Mouse (Mus musculus): ENCODE results near the gene Ror2. TPM values are rescaled to one million over a fixed set of nuclear protein-coding genes. Genes with fewer than 3 reads are reported as not detected.

Gene Ror2
- polyA plus RNA-seq, 1 experiment from 2014 or later: 21.7 TPM

- ATAC-seq (ENCODE audit: insufficient number of reproducible peaks, low FRiP score, low TSS enrichment, low read depth): no peak
- Histone ChIP-seq H3K4me3 (no peak overlapping the region), H3K4me1 (peaks cover 18% of the 10 kb centered on the region), H3K27me3 (no peaks in the 10 kb centered on the region), H3K4me2 (no peak overlapping the region), H3K27ac (no peak overlapping the region), H3K36me3 (no peaks in the 10 kb centered on the region), H3K9ac (no peak overlapping the region), H3K9me3 (no peaks in the 10 kb centered on the region)
- WGBS: 61% methylated on average over 3 of the region's 3 CpGs
Observed at GRCm38 (mm10) chr13:53145511-53145910, 140.4 kb downstream of the Ror2 start.

- H3K36me3 ChIP-seq: peaks cover 4% of the 10 kb centered on the region; the same call in 1 of the 2 replicates
- no peak overlapping the region for H3K9ac ChIP-seq
- H3K4me1 ChIP-seq: peaks cover 18% of the 10 kb centered on the region
- H3K27ac ChIP-seq: no peak overlapping the region
- WGBS: 25% methylated on average over 5 of the region's 5 CpGs
- H3K27me3 ChIP-seq: no peaks in the 10 kb centered on the region
- no peak for ATAC-seq (ENCODE audit: insufficient number of reproducible peaks, low FRiP score, low TSS enrichment, low read depth)
- H3K9me3 ChIP-seq: no peaks in the 10 kb centered on the region
- H3K4me2 ChIP-seq: no peak overlapping the region
- H3K4me3 ChIP-seq: no peak overlapping the region
Observed at GRCm38 (mm10) chr13:53143076-53143475, 142.8 kb downstream of the Ror2 start.

- Histone ChIP-seq H3K27ac (no peak overlapping the region), H3K4me3 (no peak overlapping the region), H3K9me3 (no peaks in the 10 kb centered on the region), H3K27me3 (no peaks in the 10 kb centered on the region), H3K4me2 (no peak overlapping the region), H3K9ac (no peak overlapping the region), H3K4me1 (peaks cover 18% of the 10 kb centered on the region), H3K36me3 (peaks cover 4% of the 10 kb centered on the region; the same call in 1 of the 2 replicates)
- 35% methylated on average over 10 of the region's 10 CpGs for WGBS
- ATAC-seq (ENCODE audit: insufficient number of reproducible peaks, low FRiP score, low TSS enrichment, low read depth): no peak
Observed at GRCm38 (mm10) chr13:53142268-53142667, 143.7 kb downstream of the Ror2 start.

GRCm38 (mm10) chr13:53140298-53140697 lies 145.6 kb downstream of the Ror2 start:
- Histone ChIP-seq H3K9me3 (no peaks in the 10 kb centered on the region), H3K4me3 (no peak overlapping the region), H3K4me2 (no peak overlapping the region), H3K36me3 (peaks cover 4% of the 10 kb centered on the region; the same call in 1 of the 2 replicates), H3K4me1 (peaks cover 18% of the 10 kb centered on the region), H3K27me3 (no peaks in the 10 kb centered on the region), H3K9ac (no peak overlapping the region), H3K27ac (no peak overlapping the region)
- WGBS: 87% methylated on average over 2 of the region's 2 CpGs
- no peak for ATAC-seq (ENCODE audit: insufficient number of reproducible peaks, low FRiP score, low TSS enrichment, low read depth)

GRCm38 (mm10) chr13:53130567-53130966 lies 155.4 kb downstream of the Ror2 start:
- Histone ChIP-seq H3K4me1 (peaks cover 20% of the 10 kb centered on the region), H3K27ac (peak overlapping the region; percentile 47; the same call in 1 of the 2 replicates), H3K4me2 (no peak overlapping the region), H3K36me3 (peaks cover 4% of the 10 kb centered on the region), H3K9ac (no peak overlapping the region), H3K9me3 (no peaks in the 10 kb centered on the region), H3K27me3 (no peaks in the 10 kb centered on the region), H3K4me3 (no peak overlapping the region)
- ATAC-seq (ENCODE audit: insufficient number of reproducible peaks, low FRiP score, low TSS enrichment, low read depth): peak; percentile 54; the same call in 1 of the 2 replicates
- 24% methylated on average over 13 of the region's 13 CpGs for WGBS

- no peaks in the 10 kb centered on the region for H3K9me3 ChIP-seq
- H3K9ac ChIP-seq: no peak overlapping the region
- WGBS: 27% methylated on average over 5 of the region's 5 CpGs
- peaks cover 20% of the 10 kb centered on the region for H3K4me1 ChIP-seq
- H3K27ac ChIP-seq: no peak overlapping the region
- no peak overlapping the region for H3K4me3 ChIP-seq
- ATAC-seq (ENCODE audit: insufficient number of reproducible peaks, low FRiP score, low TSS enrichment, low read depth): no peak
- H3K27me3 ChIP-seq: no peaks in the 10 kb centered on the region; the same call in 1 of the 2 replicates
- no peak overlapping the region for H3K4me2 ChIP-seq
- H3K36me3 ChIP-seq: peaks cover 4% of the 10 kb centered on the region
Observed at GRCm38 (mm10) chr13:53130032-53130431, 155.9 kb downstream of the Ror2 start.

- H3K36me3 ChIP-seq: no peaks in the 10 kb centered on the region; the same call in 1 of the 2 replicates
- no peak overlapping the region for H3K9ac ChIP-seq
- H3K4me1 ChIP-seq: peaks cover 23% of the 10 kb centered on the region
- H3K4me2 ChIP-seq: no peak overlapping the region
- H3K9me3 ChIP-seq: no peaks in the 10 kb centered on the region
- no peak overlapping the region for H3K4me3 ChIP-seq
- H3K27ac ChIP-seq: no peak overlapping the region
- 81% methylated on average over 5 of the region's 5 CpGs for WGBS
- ATAC-seq (ENCODE audit: insufficient number of reproducible peaks, low FRiP score, low TSS enrichment, low read depth): no peak
- H3K27me3 ChIP-seq: no peaks in the 10 kb centered on the region; the same call in 1 of the 2 replicates
Observed at GRCm38 (mm10) chr13:53125627-53126026, 160.3 kb downstream of the Ror2 start.

GRCm38 (mm10) chr13:53122085-53122484 lies 163.8 kb downstream of the Ror2 start:
- Histone ChIP-seq H3K4me1 (peaks cover 27% of the 10 kb centered on the region), H3K4me2 (no peak overlapping the region), H3K9ac (no peak overlapping the region), H3K4me3 (no peak overlapping the region), H3K9me3 (no peaks in the 10 kb centered on the region), H3K27me3 (no peaks in the 10 kb centered on the region; the same call in 1 of the 2 replicates), H3K36me3 (peaks cover 16% of the 10 kb centered on the region), H3K27ac (no peak overlapping the region)
- ATAC-seq (ENCODE audit: insufficient number of reproducible peaks, low FRiP score, low TSS enrichment, low read depth): no peak
- WGBS: 68% methylated on average over 8 of the region's 8 CpGs

- Histone ChIP-seq H3K27me3 (no peaks in the 10 kb centered on the region; the same call in 1 of the 2 replicates), H3K4me1 (peaks cover 27% of the 10 kb centered on the region), H3K9me3 (no peaks in the 10 kb centered on the region), H3K4me2 (no peak overlapping the region), H3K4me3 (no peak overlapping the region), H3K27ac (peak overlapping the region; percentile 33; the same call in 1 of the 2 replicates), H3K9ac (no peak overlapping the region), H3K36me3 (peaks cover 28% of the 10 kb centered on the region)
- ATAC-seq (ENCODE audit: insufficient number of reproducible peaks, low FRiP score, low TSS enrichment, low read depth): no peak
- WGBS: 31% methylated on average over 11 of the region's 11 CpGs
Observed at GRCm38 (mm10) chr13:53120906-53121305, 165.0 kb downstream of the Ror2 start.

- 22% methylated on average over 10 of the region's 10 CpGs for WGBS
- Histone ChIP-seq H3K4me1 (peaks cover 27% of the 10 kb centered on the region), H3K27ac (no peak overlapping the region), H3K9ac (no peak overlapping the region), H3K9me3 (no peaks in the 10 kb centered on the region), H3K27me3 (no peaks in the 10 kb centered on the region), H3K4me2 (no peak overlapping the region), H3K4me3 (no peak overlapping the region), H3K36me3 (peaks cover 30% of the 10 kb centered on the region)
- no peak for ATAC-seq (ENCODE audit: insufficient number of reproducible peaks, low FRiP score, low TSS enrichment, low read depth)
Observed at GRCm38 (mm10) chr13:53119586-53120426, 166.1 kb downstream of the Ror2 start.

GRCm38 (mm10) chr13:53118398-53118797 lies 167.5 kb downstream of the Ror2 start:
- Histone ChIP-seq H3K9ac (no peak overlapping the region), H3K27ac (no peak overlapping the region), H3K4me2 (no peak overlapping the region), H3K4me1 (peaks cover 27% of the 10 kb centered on the region), H3K36me3 (peaks cover 30% of the 10 kb centered on the region), H3K27me3 (no peaks in the 10 kb centered on the region), H3K4me3 (no peak overlapping the region), H3K9me3 (no peaks in the 10 kb centered on the region)
- ATAC-seq (ENCODE audit: insufficient number of reproducible peaks, low FRiP score, low TSS enrichment, low read depth): no peak
- 88% methylated on average over 13 of the region's 13 CpGs for WGBS

- Histone ChIP-seq H3K4me1 (peaks cover 27% of the 10 kb centered on the region), H3K36me3 (peaks cover 30% of the 10 kb centered on the region)
Observed at GRCm38 (mm10) chr13:53117921-53118320, 168.0 kb downstream of the Ror2 start.

More at GRCm38 (mm10) chr13:53117921-53118320, 168.0 kb downstream of the Ror2 start:
- no peak overlapping the region for H3K4me3 ChIP-seq
- 90% methylated on average over 7 of the region's 7 CpGs for WGBS
- no peak overlapping the region for H3K27ac ChIP-seq
- no peak for ATAC-seq (ENCODE audit: insufficient number of reproducible peaks, low FRiP score, low TSS enrichment, low read depth)
- H3K4me2 ChIP-seq: no peak overlapping the region
- no peak overlapping the region for H3K9ac ChIP-seq
- no peaks in the 10 kb centered on the region for H3K9me3 ChIP-seq
- no peaks in the 10 kb centered on the region for H3K27me3 ChIP-seq
